Mouse (Mus musculus): Measurements from ENCODE around the gene Actr5. TPM values are rescaled to one million over a fixed set of nuclear protein-coding genes. Genes with fewer than 3 reads are reported as not detected.
A peak's percentile ranks its signal among the peaks of the same experiment; 100 is the strongest.

Gene Actr5
- polyA plus RNA-seq, 1 experiment from 2014 or later = 13.9 TPM

- Histone ChIP-seq H3K9me3 (ENCODE audit: control insufficient read depth, low read length) (no peaks in the 10 kb centered on the region), H3K4me1 (ENCODE audit: control insufficient read depth, insufficient read depth, low read length) (no peaks in the 10 kb centered on the region)
- 93% methylated on average over 3 of the region's 3 CpGs for WGBS
Observed at GRCm38 (mm10) chr2:158643791-158644190, 19.1 kb downstream of the Actr5 start.

GRCm38 (mm10) chr2:158651159-158651908 lies 26.6 kb downstream of the Actr5 start:
- H3K4me1 ChIP-seq (ENCODE audit: control insufficient read depth, insufficient read depth, low read length) = no peaks in the 10 kb centered on the region
- no peak overlapping the region for H3K4me3 ChIP-seq (replicated peaks; ENCODE audit: low read depth, low read length)
- no peaks in the 10 kb centered on the region for H3K9me3 ChIP-seq (ENCODE audit: control insufficient read depth, low read length)
- 45% methylated on average over 7 of the region's 7 CpGs for WGBS
- H3K27ac ChIP-seq (replicated peaks; ENCODE audit: low read depth, low read length) = no peak overlapping the region
- DNase-seq (no peak), ATAC-seq (ENCODE audit: low FRiP score, low TSS enrichment) (no peak)
- no peak overlapping the region for H3K4me2 ChIP-seq (ENCODE audit: low read length)
- no peak overlapping the region for H3K9ac ChIP-seq (replicated peaks; ENCODE audit: low read length)
- no peaks in the 10 kb centered on the region for H3K27me3 ChIP-seq (ENCODE audit: control insufficient read depth, insufficient read depth, low read length)
- H3K36me3 ChIP-seq (ENCODE audit: control insufficient read depth, insufficient read depth, low read length) = no peaks in the 10 kb centered on the region

More at GRCm38 (mm10) chr2:158643791-158644190, 19.1 kb downstream of the Actr5 start:
- ATAC-seq (ENCODE audit: low FRiP score, low TSS enrichment) (no peak), DNase-seq (no peak)
- no peak overlapping the region for H3K4me3 ChIP-seq (replicated peaks; ENCODE audit: low read depth, low read length)
- no peak overlapping the region for H3K27ac ChIP-seq (replicated peaks; ENCODE audit: low read depth, low read length)
- peaks cover 26% of the 10 kb centered on the region for H3K36me3 ChIP-seq (ENCODE audit: control insufficient read depth, insufficient read depth, low read length)
- H3K4me2 ChIP-seq (ENCODE audit: low read length) = no peak overlapping the region
- H3K9ac ChIP-seq (replicated peaks; ENCODE audit: low read length) = no peak overlapping the region
- H3K27me3 ChIP-seq (ENCODE audit: control insufficient read depth, insufficient read depth, low read length) = no peaks in the 10 kb centered on the region

- H3K4me2 ChIP-seq (ENCODE audit: low read length) = no peak overlapping the region
- DNase-seq (peak; percentile 89), ATAC-seq (ENCODE audit: low FRiP score, low TSS enrichment) (no peak)
- no peak overlapping the region for H3K9ac ChIP-seq (replicated peaks; ENCODE audit: low read length)
- H3K4me3 ChIP-seq (replicated peaks; ENCODE audit: low read depth, low read length) = no peak overlapping the region
- H3K27ac ChIP-seq (replicated peaks; ENCODE audit: low read depth, low read length) = no peak overlapping the region
- no peaks in the 10 kb centered on the region for H3K4me1 ChIP-seq (ENCODE audit: control insufficient read depth, insufficient read depth, low read length)
- no peaks in the 10 kb centered on the region for H3K36me3 ChIP-seq (ENCODE audit: control insufficient read depth, insufficient read depth, low read length)
- H3K9me3 ChIP-seq (ENCODE audit: control insufficient read depth, low read length) = no peaks in the 10 kb centered on the region
- WGBS = 6% methylated on average over 4 of the region's 4 CpGs
- H3K27me3 ChIP-seq (ENCODE audit: control insufficient read depth, insufficient read depth, low read length) = no peaks in the 10 kb centered on the region
Observed at GRCm38 (mm10) chr2:158652985-158653384, 28.3 kb downstream of the Actr5 start.

DNA sequence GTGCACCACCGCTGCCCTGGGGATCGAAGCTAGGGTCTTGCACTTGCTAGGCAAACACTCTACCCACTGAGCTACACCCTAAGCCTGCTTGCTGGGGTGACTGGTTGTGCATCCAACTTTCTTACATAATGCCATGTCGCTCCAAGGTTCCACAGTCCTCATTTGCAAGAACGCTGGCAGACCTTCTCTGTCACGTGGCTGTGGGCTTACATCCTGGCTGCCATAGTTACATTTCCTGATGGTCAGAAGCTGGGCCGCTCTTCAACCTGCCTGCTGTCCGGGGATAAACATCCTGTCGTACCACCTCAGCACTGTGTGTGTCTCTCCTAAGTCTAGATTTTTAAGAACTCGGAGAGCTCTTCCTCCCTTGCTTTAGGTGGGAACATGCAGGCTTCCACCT lies 30.0 kb downstream of the Actr5 start:
- no peak for DNase-seq
- Histone ChIP-seq H3K27me3 (ENCODE audit: control insufficient read depth, insufficient read depth, low read length) (no peaks in the 10 kb centered on the region), H3K9me3 (ENCODE audit: control insufficient read depth, low read length) (no peaks in the 10 kb centered on the region), H3K4me2 (ENCODE audit: low read length) (no peak overlapping the region), H3K36me3 (ENCODE audit: control insufficient read depth, insufficient read depth, low read length) (no peaks in the 10 kb centered on the region), H3K4me1 (ENCODE audit: control insufficient read depth, insufficient read depth, low read length) (no peaks in the 10 kb centered on the region), H3K27ac (replicated peaks; ENCODE audit: low read depth, low read length) (no peak overlapping the region), H3K9ac (replicated peaks; ENCODE audit: low read length) (no peak overlapping the region), H3K4me3 (replicated peaks; ENCODE audit: low read depth, low read length) (no peak overlapping the region)
- 85% methylated on average over 9 of the region's 9 CpGs for WGBS
- no peak for ATAC-seq (ENCODE audit: low FRiP score, low TSS enrichment)

GRCm38 (mm10) chr2:158655806-158656205 lies 31.1 kb downstream of the Actr5 start:
- no peaks in the 10 kb centered on the region for H3K27me3 ChIP-seq (ENCODE audit: control insufficient read depth, insufficient read depth, low read length)
- WGBS = 85% methylated on average over 4 of the region's 4 CpGs
- H3K36me3 ChIP-seq (ENCODE audit: control insufficient read depth, insufficient read depth, low read length) = no peaks in the 10 kb centered on the region
- no peak for DNase-seq
- H3K9ac ChIP-seq (replicated peaks; ENCODE audit: low read length) = no peak overlapping the region
- H3K4me2 ChIP-seq (ENCODE audit: low read length) = no peak overlapping the region
- no peak overlapping the region for H3K4me3 ChIP-seq (replicated peaks; ENCODE audit: low read depth, low read length)
- ATAC-seq (ENCODE audit: low FRiP score, low TSS enrichment) = no peak
- no peak overlapping the region for H3K27ac ChIP-seq (replicated peaks; ENCODE audit: low read depth, low read length)
- no peaks in the 10 kb centered on the region for H3K9me3 ChIP-seq (ENCODE audit: control insufficient read depth, low read length)
- H3K4me1 ChIP-seq (ENCODE audit: control insufficient read depth, insufficient read depth, low read length) = no peaks in the 10 kb centered on the region

- WGBS = 60% methylated on average over 6 of the region's 6 CpGs
- DNase-seq = no peak
Observed at GRCm38 (mm10) chr2:158658822-158659221, 34.1 kb downstream of the Actr5 start.

DNA sequence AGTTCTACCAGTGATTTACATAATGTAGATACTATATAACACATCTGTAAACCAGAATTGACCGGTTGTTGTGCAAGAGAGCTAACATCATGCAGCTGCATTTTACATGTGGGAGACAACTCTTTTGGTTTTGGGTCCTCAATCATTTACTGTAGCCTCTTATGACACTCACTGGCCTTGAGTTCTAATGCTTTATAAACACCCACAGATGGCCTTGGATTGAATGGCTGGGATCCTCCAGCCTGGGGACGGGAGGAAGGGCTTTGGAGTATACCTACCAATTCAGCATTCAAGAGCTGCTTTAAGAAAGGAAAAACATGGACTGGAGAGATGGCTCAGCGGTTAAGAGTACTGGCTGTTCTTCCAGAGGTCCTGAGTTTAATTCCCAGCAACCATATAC lies 34.7 kb downstream of the Actr5 start:
- ATAC-seq (ENCODE audit: low FRiP score, low TSS enrichment) = no peak

More at GRCm38 (mm10) chr2:158658822-158659221, 34.1 kb downstream of the Actr5 start:
- Histone ChIP-seq H3K27me3 (ENCODE audit: control insufficient read depth, insufficient read depth, low read length) (no peaks in the 10 kb centered on the region), H3K36me3 (ENCODE audit: control insufficient read depth, insufficient read depth, low read length) (no peaks in the 10 kb centered on the region), H3K4me1 (ENCODE audit: control insufficient read depth, insufficient read depth, low read length) (no peaks in the 10 kb centered on the region), H3K4me2 (ENCODE audit: low read length) (no peak overlapping the region), H3K27ac (replicated peaks; ENCODE audit: low read depth, low read length) (no peak overlapping the region), H3K9me3 (ENCODE audit: control insufficient read depth, low read length) (no peaks in the 10 kb centered on the region), H3K4me3 (replicated peaks; ENCODE audit: low read depth, low read length) (no peak overlapping the region), H3K9ac (replicated peaks; ENCODE audit: low read length) (no peak overlapping the region)
- no peak for ATAC-seq (ENCODE audit: low FRiP score, low TSS enrichment)

GRCm38 (mm10) chr2:158665098-158665497 lies 40.4 kb downstream of the Actr5 start, which contains the start of gene Ppp1r16b:
TSS of gene Ppp1r16b (plus strand) at chr2:158665398.
- Histone ChIP-seq H3K27me3 (ENCODE audit: control insufficient read depth, insufficient read depth, low read length) (0 out of 2 replicates have a peak, but pooled peaks cover 9% of the 10 kb centered on the region), H3K36me3 (ENCODE audit: control insufficient read depth, insufficient read depth, low read length) (no peaks in the 10 kb centered on the region), H3K4me1 (ENCODE audit: control insufficient read depth, insufficient read depth, low read length) (peaks cover 19% of the 10 kb centered on the region), H3K9ac (replicated peaks; ENCODE audit: low read length) (no peak within 1 kb of the TSS), H3K9me3 (ENCODE audit: control insufficient read depth, low read length) (no peaks in the 10 kb centered on the region), H3K4me2 (ENCODE audit: low read length) (no peak within 1 kb of the TSS), H3K27ac (replicated peaks; ENCODE audit: low read depth, low read length) (no peak within 1 kb of the TSS; the same call in 1 of the 2 replicates), H3K4me3 (replicated peaks; ENCODE audit: low read depth, low read length) (no peak within 1 kb of the TSS)
- ATAC-seq (ENCODE audit: low FRiP score, low TSS enrichment) = no peak
- DNase-seq = no peak
- WGBS = 90% methylated on average over 4 of the region's 4 CpGs

More for the DNA sequence above, 34.7 kb downstream of the Actr5 start:
- Histone ChIP-seq H3K36me3 (ENCODE audit: control insufficient read depth, insufficient read depth, low read length) (no peaks in the 10 kb centered on the region), H3K27ac (replicated peaks; ENCODE audit: low read depth, low read length) (no peak overlapping the region), H3K4me3 (replicated peaks; ENCODE audit: low read depth, low read length) (no peak overlapping the region), H3K27me3 (ENCODE audit: control insufficient read depth, insufficient read depth, low read length) (no peaks in the 10 kb centered on the region), H3K9me3 (ENCODE audit: control insufficient read depth, low read length) (no peaks in the 10 kb centered on the region), H3K9ac (replicated peaks; ENCODE audit: low read length) (no peak overlapping the region), H3K4me2 (ENCODE audit: low read length) (no peak overlapping the region), H3K4me1 (ENCODE audit: control insufficient read depth, insufficient read depth, low read length) (no peaks in the 10 kb centered on the region)
- DNase-seq = no peak
- WGBS = 78% methylated on average over 3 of the region's 3 CpGs

Measured in midbrain, embryonic 14.5 days (tissue).